11 mouse cellular contexts compared by ENCODE assay signal in the genomic region with DNA sequence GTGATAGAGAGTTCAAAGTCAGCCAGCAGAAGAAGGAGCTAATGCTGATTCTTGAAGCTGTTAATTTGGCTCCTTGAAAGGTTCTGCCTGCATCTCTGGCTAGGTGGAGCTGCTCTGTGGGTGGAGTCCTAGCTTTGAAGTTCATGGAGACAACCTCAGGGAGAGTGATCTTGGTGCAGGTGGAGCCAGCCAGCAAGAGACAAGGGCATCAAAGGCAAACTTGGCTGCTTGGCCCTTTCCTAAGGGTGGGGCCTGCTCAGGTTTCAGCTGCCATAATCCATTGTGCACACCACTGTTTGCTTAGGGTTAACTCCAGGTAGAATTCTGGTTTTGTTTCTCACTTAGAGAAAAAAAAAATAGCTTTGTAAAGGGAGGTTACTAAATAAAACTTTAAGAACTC.
"Had no signal": no experiment of that assay in that cellular context is flagged by ENCODE, and none has a peak within 500 bp of the region (broad histone marks: within the 10 kb centered on the region; RNA-seq: fewer than 3 reads in every experiment).

No protein-coding gene starts in this region.

- H3K9ac ChIP-seq: liver, embryonic 15.5 days; neural tube, embryonic 13.5 days had no signal

- DNase-seq: kidney, adult 8-10 months; kidney, postnatal 25 days; right cerebral cortex, postnatal 14 days; thymus, postnatal 36 days had no signal

- ATAC-seq: midbrain, embryonic 16.5 days had no signal

- H3K4me1 ChIP-seq: liver, embryonic 15.5 days; megakaryocyte, embryonic 14.5 days; neural tube, embryonic 13.5 days had no signal

- H3K9me3 ChIP-seq: liver, embryonic 15.5 days; megakaryocyte, embryonic 14.5 days; neural tube, embryonic 13.5 days had no signal

- H3K27ac ChIP-seq: liver, embryonic 15.5 days; macrophage; neural tube, embryonic 13.5 days had no signal

- H3K4me3 ChIP-seq: liver, embryonic 15.5 days; megakaryocyte, embryonic 14.5 days; neural tube, embryonic 13.5 days had no signal

- H3K4me2 ChIP-seq: liver, embryonic 11.5 days; liver, embryonic 15.5 days; midbrain, embryonic 11.5 days; neural tube, embryonic 13.5 days had no signal

- H3K27me3 ChIP-seq: liver, embryonic 15.5 days; megakaryocyte, embryonic 14.5 days; neural tube, embryonic 13.5 days had no signal

- H3K36me3 ChIP-seq: liver, embryonic 15.5 days; neural tube, embryonic 13.5 days had no signal
